Mouse (Mus musculus) lung, postnatal 10 days (tissue): ENCODE data around the gene Mob1b.

Experiments
- DNase-seq: peaks from one replicate; pipeline ENCODE4 v3.0.0; 2021

The Mob1b gene

DNA sequence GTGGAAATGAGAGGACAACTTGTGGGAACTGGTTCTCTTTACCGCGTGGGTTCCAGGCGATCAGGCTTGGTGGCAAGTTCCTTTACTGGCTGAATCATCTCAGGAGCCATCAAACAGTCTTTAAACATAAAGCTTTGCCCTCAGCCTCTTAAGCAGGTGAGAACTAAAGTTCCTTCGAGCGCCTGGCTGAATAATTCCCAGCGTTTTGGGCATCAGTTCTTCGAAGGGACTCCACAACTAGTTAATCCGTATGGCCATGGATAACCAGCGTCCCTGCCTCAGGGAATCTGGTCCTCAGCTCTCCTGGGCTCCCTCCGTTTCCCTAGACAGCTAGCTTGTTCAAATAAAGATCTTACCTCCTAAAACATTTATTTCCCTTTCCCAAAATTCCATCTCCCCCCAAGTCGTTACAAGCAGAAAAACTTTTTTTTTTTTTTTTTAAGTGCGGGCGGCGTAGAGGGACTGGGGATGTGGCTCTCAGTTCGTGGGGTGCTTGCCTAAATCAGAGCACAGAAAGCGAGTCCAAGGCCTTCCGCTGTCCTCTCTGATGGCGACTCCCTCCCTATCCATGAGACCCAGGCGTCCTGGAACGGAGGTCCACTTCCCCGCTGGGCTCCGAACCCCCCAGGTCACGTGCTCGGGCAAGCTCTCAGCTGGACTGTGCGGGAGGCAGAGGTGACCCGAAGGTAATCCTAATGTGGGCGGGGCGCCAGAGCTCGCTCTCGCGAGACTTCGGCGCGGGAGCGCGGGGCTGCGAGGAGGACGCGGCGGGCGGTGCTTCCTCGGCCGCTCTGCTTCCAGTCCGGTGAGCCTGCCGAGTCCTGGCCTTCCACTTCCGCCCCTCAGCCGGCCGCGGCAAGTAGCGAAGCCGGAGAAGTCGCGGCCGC lies at the start of gene Mob1b:
Mob1b (plus strand) TSS at position 740 of the 887 bp plus-strand sequence.
- peak; percentile 98 for DNase-seq

DNA sequence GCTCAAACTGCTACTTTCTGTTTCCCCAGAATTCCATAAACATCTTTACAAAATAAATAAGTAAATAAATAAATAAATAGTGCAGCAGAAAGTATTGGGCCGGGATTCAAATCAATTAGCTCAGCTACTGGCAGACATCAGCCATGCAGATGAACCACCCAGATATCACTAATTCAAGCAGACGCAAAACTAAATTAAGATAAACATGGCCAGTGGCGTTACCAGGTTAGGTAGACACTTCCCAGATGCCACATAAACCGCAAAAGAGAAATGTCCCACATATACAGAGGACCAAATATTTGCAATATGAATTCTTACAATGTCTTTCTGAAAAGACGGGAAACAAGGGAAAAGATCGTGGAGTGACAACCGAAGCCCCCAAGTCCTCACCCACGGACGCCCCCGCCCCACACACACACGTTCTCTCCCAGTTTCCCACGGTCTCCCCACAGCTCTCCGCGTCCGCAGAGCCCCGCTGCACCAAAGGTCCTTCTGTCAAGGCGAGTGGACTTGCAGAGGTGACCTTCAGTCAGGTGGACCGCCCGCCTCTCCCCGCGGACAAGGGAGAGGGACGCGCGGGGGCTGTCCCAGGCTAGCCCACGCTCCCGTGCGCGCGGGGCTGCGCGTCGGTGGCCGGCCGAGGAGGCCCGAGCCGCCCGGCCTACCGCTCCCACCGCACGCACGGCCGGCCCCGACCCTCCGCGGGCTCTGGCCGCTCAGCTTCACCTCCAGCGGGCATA lies 45.8 kb upstream of the Mob1b start:
- DNase-seq = peak; percentile 25

DNA sequence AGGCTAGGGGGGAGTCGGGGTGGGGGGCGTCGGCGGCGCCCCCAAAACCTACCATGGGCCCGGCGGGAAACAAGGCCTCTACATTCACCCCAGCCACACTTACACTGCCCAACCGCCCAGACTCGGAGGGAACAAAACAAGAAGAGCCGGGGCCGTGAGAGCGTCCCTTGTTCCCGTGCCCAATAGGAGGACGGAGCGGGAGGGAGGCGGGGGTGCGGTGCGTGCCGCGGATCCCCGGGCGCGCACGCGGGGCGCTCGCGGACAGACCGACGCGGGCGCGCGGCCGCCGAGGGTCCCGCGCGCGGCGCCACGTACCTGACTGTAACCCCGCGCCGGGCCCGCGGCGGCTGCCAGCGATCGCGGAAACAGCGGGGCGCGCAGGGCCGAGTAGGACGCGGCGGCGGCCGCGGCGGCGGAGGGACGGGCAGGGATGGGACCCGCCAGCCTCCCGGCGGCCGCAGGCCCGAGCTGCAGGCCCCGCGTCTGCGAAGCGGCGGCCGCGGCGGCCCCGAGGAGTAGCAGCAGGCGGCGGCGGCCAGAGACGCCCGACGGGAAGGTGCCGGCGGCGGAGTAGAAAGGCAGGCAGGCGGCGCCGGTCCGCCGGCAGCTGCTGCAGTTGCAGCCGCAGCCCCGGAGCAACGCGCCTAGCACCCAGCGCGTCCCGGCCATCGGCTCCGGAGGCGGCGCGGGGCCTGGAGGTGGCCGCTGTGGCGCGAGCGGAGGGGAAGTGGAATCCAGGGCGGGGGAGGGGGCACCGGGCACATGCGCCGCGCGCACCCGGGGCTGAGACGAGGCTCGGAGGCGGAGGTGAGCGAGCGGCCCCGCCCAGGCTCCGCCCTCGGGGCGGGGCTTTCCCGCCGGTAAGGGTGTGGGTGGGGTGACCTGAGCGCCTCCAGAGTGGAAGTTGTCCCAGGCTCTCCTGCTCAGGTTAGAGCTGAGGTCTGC lies 44.9 kb upstream of the Mob1b start, which contains the start of gene Grsf1:
Grsf1 (minus strand) TSS at position 729 of the 945 bp plus-strand sequence.
- peak; percentile 95 for DNase-seq

DNA sequence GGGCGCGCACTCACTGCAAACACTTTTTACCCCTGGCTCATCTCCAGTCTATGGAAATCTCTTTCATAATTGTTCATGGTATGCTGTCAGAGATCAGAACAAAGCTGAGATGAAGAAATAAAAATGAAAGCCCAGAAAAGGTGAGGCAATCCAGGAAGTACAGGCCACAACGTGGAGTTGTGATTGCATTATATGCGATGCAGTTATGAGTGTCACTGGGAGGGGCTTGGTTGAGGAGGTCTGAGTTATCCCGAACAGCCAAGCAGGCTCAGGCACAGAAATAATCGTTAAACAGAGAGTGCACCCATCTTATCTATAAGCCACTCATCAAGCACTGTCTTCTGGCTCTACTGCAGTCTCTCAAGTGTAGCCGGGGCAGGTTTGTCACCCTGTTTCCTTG lies 41.7 kb upstream of the Mob1b start:
- peak; percentile 11 for DNase-seq

DNA sequence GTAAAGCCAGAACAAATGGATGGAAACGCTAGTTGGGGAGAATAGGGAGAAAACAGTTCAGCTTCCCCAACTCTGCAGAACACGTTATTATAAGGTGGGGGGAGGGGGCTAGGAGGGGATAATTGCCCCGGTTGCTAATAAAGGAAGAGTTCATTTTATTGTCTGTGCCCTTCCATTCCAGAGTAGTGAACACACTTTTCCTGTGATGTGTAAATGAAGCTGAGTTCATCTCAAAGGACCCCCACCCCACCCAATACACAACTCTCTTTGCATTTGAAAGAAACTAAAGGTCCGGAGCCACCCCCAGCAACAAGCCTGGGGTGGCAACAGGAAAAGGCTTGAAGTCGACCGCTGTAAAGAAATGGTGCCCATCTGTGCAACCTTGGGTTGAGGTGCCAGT lies 41.3 kb upstream of the Mob1b start:
- DNase-seq = no peak

DNA sequence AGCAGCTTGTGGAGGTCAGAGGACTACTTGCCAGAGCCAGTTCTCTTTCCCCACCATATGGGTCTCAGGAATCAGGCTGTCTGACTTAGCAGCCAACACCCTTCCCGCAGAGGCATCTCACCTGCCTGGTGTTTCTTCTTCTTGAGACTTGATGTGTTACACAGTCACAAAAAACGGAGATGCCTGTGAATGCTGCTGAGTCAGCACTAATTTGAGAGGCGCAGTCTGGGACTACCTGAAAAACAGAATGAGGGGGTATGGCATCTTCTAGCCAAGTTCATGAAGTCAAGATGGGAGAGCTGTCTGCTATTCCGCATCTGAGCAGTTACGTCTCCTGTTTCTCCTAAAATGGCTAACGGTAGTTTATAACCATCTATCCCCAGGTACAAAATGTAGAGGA lies 40.1 kb upstream of the Mob1b start:
- DNase-seq = no peak

DNA sequence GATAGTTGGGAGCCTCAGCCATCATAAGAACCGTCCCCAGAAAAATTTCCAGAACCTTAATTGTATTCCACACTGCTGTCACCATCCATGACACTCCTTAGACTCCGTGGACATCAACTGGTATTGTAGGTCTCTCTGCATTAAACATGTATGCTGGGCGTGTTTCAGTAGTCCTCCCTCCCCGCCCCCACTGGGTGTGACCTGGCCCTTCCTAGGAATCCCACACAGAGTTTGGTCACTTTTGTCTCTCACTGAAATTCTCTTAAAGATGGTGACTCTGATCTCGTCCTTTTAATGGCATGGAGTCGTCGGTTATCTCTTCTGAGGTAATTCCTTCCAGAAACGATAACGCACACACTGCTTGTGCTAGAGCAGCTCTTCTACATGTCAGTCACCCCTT lies 36.9 kb upstream of the Mob1b start:
- DNase-seq = no peak

DNA sequence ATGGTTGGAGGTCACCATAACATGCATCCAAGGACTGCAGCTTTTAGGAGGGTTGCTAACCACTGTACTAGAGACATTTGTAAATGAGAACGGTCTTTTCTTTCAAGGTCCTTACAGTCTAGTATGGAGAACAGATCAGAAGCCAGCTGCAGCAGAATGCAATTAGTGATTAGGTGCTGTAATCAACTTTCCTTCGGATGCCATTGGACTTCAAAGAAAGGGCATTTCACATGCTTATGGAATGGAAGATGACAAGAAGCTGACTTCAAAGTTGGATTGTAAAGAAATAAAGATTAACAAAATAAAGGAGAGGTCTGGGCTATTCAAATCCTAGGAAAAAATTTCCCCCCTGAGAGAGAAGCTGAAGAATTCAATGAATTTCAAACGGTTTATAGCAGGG lies 36.4 kb upstream of the Mob1b start:
- no peak for DNase-seq

DNA sequence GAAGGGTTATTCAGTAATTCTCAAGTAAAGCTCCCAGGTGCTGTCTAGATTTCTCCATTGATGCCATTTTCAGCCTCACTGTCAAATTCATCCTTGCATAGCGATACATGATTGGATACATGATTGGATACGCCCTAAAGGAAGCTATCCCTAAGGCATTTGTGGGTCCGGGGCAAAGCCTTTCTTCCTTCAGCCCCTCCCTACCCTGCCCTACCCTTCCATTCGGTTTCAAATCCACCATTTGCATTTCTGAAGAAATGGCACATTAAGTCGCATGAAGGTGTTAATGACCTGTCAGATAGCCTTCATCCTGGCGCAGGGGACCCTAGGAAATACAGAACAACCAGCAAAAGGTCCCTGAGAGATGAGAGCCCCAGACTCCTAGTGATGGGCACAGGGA lies 35.3 kb upstream of the Mob1b start:
- no peak for DNase-seq

DNA sequence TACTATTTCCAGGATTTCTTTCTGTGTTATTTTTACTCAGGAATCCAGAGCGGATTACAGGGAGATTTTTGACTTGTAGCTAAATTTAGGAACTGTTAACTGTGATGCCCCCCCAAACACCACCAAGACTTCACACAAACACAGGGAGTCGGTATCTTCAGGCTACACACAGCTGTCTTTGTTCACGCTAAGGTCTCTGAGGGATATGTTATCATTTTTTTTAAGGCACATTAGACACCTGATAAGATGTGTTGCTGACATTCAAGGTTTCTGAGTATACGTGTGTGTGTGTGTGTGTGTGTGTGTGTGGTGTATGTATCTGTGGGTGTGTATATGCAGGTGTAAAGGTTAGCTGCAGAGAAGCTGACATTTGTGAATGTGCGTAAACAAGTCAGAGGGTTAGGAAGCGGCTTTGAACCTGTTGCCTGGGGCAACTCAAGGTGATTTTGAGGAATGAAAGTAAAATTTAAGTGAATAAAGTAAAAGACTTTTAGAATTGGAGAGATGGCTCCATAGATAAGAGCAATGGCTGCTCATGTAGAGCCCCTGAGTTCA lies 34.8 kb upstream of the Mob1b start:
- no peak for DNase-seq

DNA sequence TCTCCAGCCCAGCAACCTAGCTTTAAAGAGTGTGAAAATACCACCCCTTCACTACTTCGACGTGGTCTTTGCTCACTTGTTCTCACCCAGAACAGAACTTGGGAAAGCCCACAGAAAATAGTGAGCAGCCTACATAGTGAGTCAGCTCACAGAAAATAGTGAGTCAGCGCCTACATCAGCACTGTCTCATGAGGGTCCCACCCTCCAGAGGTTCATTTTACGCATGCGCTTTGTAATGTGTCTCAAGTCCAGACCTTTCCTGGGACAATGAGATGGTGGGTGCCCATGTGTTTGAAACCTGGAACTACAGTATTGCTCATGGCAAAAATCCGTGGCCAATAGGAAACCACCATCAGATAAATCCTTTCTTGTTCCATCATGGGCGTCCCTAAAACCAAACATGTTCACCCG lies 32.7 kb upstream of the Mob1b start:
- no peak for DNase-seq

DNA sequence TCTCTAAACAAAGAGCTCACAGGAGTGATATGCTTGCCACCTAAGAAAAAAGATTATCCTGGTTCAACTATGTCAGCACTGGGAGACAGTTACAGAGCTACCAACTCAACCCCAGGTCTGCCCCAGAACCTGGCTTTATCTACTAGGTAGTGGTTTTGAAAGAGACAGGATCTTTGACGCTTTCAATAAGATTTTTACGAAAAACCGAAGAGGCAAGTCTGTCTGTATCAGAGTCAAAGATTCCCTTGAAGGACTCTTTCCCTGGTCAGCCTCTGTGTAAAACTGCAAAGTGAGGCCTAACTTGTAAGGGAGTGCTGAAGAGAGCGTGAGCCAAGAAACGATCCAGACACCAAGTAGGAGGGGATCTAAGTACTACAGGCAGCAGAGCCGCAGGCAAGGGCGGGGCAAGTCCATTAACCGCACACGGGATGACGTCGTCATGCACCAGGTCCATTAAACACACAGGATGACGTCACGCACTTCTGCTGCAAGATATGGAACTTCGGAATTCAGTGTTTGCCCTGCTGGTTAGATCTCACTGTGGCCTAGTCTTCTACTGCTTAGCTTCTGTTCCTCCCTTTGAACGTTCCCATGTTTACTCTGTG lies 32.0 kb upstream of the Mob1b start:
- peak; percentile 10 for DNase-seq

DNA sequence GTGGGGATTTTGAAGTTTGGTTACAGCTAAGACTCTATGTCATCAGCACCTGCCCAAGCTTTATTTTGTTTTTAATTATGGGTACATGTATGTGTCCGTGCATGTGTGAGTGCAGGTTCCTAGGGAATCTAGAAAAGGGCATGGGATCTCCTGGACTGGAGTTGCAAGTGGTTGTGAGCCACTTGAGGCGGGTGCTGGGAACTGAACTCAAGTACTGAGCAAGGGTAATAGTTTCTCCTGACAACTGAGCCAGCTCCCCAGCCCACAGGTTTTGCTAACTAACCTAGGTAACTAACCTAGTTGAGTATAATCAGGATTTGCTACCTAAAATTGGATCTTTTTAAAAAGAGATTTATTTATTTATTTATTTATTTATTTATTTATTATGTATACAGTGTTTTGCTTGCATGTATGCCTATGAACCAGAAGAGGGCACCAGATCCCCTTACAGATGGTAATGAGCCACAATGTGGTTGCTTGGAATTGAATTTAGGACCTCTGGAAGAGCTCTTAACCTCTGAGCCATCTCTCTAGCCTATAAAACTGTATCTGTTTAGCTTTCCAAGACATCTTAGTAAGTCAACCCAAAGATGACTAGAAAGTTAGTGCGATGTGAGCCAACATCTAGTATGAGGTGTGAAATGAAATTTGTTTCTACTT lies 31.2 kb upstream of the Mob1b start:
- DNase-seq = no peak

DNA sequence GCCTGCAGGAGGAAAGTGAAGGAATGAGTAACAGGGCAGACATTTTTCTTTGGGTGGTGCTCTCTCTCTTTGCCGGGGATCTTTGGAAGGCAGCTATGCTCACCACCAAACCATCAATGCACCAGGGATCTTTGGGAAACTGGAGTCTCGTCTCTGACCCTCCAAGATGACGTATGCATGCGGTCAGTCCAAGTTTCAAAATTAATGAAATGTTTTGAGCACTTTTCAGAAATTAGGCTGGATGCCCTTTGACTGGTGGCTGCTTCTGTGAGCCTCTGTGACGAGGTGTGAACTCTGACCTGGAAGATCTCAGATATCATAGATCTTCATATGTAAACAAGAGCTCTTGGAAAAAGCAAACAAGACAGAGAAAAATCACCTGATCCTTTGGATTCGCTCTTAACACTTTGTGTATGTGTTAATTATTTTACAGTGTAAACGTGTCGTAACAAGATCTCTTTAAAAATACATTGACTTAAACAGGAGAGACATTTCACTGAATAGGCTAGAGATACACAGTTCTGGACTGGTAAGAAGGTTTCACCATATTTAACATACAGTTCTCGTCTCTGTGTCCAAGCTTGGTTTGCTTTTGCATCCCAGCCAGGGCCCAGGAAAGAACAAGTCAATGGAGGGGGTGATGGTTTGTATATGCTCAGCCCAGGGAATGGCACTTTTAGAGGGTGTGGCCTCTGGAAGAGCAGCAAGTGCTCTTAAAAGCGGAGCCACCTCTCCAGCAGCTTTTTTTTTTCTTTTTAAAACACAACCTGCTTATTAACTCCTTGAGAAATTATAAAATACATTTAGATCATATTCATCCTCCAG lies 29.8 kb upstream of the Mob1b start:
- no peak for DNase-seq

DNA sequence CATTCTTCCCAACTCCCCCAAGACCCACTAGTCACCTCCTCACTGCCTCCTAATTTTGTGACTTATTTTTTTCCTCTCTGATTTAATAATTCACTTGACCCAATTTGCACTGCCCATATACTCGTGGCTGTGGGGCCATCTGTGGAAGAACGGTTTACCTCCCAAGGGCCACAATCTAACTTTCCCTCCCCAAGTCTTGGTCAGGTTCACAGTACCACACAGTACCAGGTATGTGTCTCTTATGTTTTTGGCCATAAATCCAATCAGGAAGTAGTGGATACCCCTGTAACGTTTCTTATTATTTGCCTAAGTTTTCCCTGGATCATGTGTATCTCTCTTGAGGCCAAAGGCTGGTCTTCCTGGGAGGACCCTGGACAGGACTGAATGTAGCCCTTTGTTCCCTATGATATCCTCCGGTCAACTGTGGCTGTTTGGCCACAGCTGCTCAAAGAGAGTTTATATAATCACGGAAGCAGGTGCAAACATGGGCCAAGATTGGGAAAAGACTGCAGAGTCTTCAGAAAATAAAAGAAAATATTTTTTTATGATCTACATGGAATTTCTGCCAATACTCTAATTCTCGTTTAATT lies 29.1 kb upstream of the Mob1b start:
- DNase-seq = no peak

DNA sequence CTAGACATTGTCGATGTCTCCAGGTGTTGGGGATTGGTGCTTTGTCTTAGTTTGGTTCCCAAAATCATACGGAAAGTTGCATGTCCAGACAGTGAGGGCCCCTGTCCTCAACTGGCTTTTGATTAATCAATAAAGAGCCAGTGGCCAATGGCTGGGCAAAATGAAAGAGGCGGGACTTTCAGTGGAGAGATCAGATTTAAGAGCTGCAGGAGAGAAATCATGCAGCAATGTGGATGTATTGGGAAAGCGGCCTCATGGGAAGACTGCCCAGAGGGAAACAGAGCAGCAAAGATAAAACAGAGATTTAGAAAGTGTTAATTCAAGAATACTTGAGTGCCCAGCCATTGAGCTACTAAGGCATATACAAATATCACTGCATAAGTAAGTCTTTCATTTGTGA lies 28.1 kb upstream of the Mob1b start:
- DNase-seq = no peak

DNA sequence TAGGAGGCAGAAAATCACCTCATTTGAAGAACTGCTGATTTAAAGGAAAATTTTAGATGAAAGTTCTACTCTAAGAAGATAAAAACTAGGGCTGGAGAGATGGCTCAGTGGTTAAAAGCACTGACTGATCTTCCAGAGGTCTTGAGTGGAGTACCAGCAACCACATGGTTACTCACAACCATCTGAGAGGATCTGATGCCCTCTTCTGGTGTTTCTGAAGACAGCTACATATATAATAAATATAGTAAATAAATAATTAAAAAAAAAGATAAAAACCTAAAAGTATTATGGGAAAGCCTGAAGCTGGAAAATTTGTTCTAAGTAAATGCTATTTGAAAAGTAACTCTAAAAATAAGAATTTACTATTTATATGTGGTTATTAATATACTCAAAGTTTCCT lies 27.6 kb upstream of the Mob1b start:
- no peak for DNase-seq

DNA sequence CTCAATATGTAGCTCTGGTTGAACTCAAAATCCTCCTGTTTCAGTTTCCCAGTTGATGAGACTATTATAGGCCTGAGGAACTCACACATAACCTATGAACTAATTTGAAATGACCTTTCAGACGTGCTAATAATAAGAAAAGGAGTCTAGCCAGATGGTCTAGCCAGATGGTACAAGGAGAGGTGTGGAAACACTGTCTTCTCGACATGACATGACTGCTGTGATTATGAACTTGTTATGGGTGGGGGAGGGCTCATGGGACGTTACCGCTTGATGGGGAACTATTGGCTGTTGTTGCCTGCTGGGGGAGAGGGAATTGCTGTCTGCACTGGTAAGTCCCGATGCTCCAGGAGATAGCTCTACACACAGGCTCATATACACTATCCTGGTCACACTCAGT lies 23.4 kb upstream of the Mob1b start:
- DNase-seq = no peak

DNA sequence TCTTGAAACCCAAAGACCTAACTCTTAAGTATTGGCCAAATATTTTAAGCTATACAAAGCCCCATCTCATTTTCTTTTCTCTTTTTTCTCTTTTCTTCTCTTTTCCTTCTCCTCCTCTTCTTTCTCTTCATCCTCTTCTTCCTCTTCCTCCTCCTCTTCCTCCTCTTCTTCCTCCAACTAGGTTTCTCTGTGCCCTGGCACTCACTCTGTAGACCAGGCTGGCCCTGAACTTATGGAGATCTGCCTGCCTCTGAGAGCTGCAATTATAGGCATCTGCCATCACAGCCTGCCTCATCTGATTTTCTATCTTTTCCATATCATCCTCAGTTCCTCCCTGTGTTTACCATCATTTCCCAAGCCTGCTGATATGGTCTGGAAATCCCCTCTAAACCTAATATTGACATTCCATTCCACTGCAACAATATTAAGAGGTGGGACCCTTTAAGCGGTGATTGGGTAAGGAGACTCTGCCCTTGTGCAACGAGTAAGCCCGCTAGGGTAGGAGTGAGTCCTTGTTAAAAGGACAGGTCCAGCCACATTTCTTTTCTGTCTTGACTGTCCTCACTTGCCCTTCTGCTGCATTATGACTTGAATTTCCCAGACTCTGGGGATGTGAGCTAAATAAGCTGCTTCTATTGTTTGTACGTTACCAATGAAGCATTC lies 21.3 kb upstream of the Mob1b start:
- peak; percentile 21 for DNase-seq

DNA sequence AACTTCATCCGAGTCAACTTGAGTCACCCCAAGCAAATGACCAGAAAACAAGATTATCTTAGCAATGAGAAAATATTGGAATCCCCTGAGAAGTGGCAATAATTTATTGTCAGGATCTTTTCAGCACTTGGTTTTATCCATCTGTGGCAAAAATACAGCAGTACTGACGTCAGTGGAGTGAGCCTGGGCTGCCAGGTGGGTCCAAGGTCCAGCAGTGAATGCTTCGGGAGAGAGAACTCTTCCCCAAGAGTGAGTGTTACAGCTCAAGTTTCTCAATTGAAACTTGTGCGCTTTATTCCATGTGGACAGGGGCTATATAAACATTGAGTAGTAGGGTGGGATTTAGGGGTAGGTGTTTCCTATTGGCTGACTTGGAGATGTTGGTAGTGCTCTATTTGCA lies 18.6 kb upstream of the Mob1b start:
- no peak for DNase-seq
